Mouse (Mus musculus) neural tube, embryonic 14.5 days (tissue): ENCODE data around the gene Srpk1. TPM values are rescaled to one million over a fixed set of nuclear protein-coding genes. Genes with fewer than 3 reads are reported as not detected.
"Not testable (repeated sequence)": the region's sequence is repeated elsewhere in the genome, so short reads cannot be mapped to it uniquely, and the experiment has no call there.

ENCODE experiments used
- ATAC-seq: fragments of 200-750 bp; cut with Nextera tagmentation; 2 replicates; pipeline ENCODE4 v1.8.0; 2017; ENCODE audit warnings: low read depth, mild to moderate bottlenecking, moderate TSS enrichment, moderate library complexity
- H3K27ac ChIP-seq: fragments of 300-500 bp; sonication (generic); 2 replicates; pipeline ENCODE4 v1.5.1; 2014; ENCODE audit warnings: low read depth, mild to moderate bottlenecking, control low read depth, low read length, moderate library complexity, mixed read lengths
- H3K27me3 ChIP-seq: fragments of 300-500 bp; sonication (generic); 2 replicates; pipeline ENCODE4 v1.6.1; 2014; ENCODE audit warnings: low read length; ENCODE audit not compliant: control insufficient read depth, insufficient read depth
- H3K36me3 ChIP-seq: fragments of 300-500 bp; sonication (generic); 2 replicates; pipeline ENCODE4 v1.6.1; 2014; ENCODE audit warnings: low read length, mixed read lengths; ENCODE audit not compliant: control insufficient read depth, insufficient read depth
- H3K4me1 ChIP-seq: fragments of 300-500 bp; sonication (generic); 2 replicates; pipeline ENCODE4 v1.6.1; 2014; ENCODE audit warnings: low read length; ENCODE audit not compliant: control insufficient read depth, insufficient read depth
- H3K4me2 ChIP-seq: fragments of 300-500 bp; sonication (generic); 2 replicates; pipeline ENCODE4 v1.6.1; 2014; ENCODE audit warnings: mild to moderate bottlenecking, low read depth, low read length, control low read depth
- H3K4me3 ChIP-seq: fragments of 300-500 bp; sonication (generic); 2 replicates; pipeline ENCODE4 v1.5.1; 2014; ENCODE audit warnings: low read depth, low read length, control low read depth, mixed read lengths
- H3K9ac ChIP-seq: fragments of 300-500 bp; sonication (generic); replicated peaks from 2 replicates; pipeline ENCODE4 v1.6.1; 2014; ENCODE audit warnings: low read depth, mild to moderate bottlenecking, control low read depth, low read length, mixed read lengths
- H3K9me3 ChIP-seq: fragments of 300-500 bp; sonication (generic); 2 replicates; pipeline ENCODE4 v1.6.1; 2016; ENCODE audit warnings: low read length; ENCODE audit not compliant: control insufficient read depth
- WGBS: fragments of 180-500 bp; shearing (Covaris S2); extraction: QIAGEN DNeasy Blood & Tissue Kit; methylation state at CpG from one replicate; pipeline ENCODE4 v1.1.7; 2014; 5-methylcytosine and 5-hydroxymethylcytosine counted together
- microRNA-seq: library from miRNA; unstranded; fragments of <30 nt; microRNA quantifications from one replicate; pipeline ENCODE4, GENCODE M21; 2016
- polyA plus RNA-seq: library from polyadenylated mRNA; unstranded; fragments of >200 nt; fragmentation: Nextera tagmentation; extraction: Ambion mirVana; gene quantifications from 2 replicates; pipeline ENCODE4 v1.2.1, GENCODE M21; 2014

Srpk1 gene
- polyA plus RNA-seq, 1 experiment from 2014 or later, result 129 TPM

DNA sequence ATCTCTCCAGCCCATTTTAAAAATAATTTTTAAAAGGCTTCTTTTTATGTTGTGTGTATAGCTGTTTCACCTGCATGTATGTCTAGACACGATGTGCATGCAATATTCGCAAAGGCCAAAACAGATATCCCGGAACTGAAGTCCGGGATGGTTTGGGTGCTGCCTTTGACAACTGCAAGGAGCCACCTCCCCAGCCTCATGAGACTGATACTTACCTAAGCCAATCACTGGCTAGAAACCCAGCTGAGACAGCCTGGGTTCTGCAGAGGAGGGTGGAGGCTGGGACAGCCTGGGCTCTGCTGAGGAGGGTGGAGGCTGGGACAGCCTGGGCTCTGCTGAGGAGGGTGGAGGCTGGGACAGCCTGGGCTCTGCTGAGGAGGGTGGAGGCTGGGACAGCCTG lies 68.5 kb downstream of the Srpk1 start:
- H3K27ac ChIP-seq, H3K4me3 ChIP-seq, H3K9ac ChIP-seq, H3K4me2 ChIP-seq, H3K36me3 ChIP-seq, H3K27me3 ChIP-seq, H3K9me3 ChIP-seq, ATAC-seq, H3K4me1 ChIP-seq: not testable (repeated sequence)
- WGBS, result 94% methylated on average over 4 of the region's 4 CpGs

DNA sequence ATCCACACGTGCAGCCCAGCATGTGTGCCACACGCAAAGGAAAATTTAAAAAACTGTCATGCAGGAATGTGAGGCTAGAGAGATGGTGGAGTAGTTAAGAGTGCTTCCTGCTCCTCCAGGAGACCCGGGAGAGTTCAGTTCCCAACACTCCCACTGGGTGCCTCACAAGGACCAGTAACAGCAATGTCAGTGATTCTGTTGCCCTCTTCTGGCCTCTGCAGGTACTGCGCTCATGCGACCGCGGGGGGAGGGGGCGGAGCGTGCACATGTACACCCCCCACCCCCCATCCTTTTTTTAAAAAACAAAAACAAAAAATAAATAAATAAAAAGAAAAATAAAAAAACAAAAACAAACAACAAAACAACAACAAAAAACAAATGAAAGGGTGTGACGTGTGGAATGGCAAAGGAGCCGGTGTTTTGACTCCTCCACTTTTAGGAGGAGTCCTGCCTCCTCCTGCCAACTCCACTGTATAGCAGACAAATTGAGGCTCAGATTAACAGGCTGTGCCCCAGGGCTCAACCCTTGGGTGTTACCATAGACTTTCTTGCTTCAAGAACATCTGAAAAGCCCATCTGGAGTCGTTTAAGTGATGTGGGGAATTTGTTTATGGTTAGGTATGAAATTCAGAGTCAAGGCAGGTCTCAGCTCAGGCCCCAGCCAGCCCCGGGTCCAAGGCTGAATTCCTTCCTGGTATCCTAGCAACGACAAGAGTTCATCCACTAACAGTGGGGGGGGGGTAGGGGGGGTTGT lies 69.3 kb downstream of the Srpk1 start:
- Histone ChIP-seq H3K4me2 (no peak overlapping the region), H3K36me3 (no peaks in the 10 kb centered on the region), H3K4me1 (no peaks in the 10 kb centered on the region), H3K27me3 (no peaks in the 10 kb centered on the region), H3K9ac (no peak overlapping the region), H3K4me3 (no peak overlapping the region), H3K9me3 (no peaks in the 10 kb centered on the region), H3K27ac (no peak overlapping the region)
- ATAC-seq, result no peak
- WGBS, result 5% methylated on average over 14 of the region's 14 CpGs

DNA sequence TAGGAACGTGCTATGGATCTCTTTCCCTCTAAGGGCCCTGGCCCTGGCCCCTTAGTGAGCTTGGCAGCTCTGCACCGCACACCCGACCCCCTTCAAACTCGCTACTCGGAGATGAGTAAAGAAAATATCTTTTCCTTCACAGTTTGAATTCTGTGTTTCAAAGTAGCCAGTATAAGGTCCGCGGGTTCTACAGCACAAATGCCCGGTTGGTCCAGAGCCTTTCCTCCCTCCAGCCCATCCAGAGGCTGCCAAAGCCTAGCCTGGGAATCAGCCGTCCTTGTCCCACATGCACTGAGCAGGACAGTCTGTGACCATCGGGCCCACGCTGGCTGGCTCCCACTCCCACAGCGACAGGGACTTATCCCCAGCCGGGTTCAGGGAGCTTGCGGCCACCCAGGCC lies 73.4 kb downstream of the Srpk1 start, which contains the start of gene Clpsl2:
Gene Clpsl2, plus strand, starts transcription at position 301 of the 400 bp plus-strand sequence.
- no peaks in the 10 kb centered on the region for H3K9me3 ChIP-seq
- H3K4me2 ChIP-seq, result no peak within 1 kb of the TSS
- no peak within 1 kb of the TSS for H3K9ac ChIP-seq
- no peaks in the 10 kb centered on the region for H3K4me1 ChIP-seq
- WGBS, result 83% methylated on average over 14 of the region's 14 CpGs
- no peak for ATAC-seq
- no peak within 1 kb of the TSS for H3K4me3 ChIP-seq
- no peak within 1 kb of the TSS for H3K27ac ChIP-seq
- H3K36me3 ChIP-seq, result no peaks in the 10 kb centered on the region
- H3K27me3 ChIP-seq, result no peaks in the 10 kb centered on the region

DNA sequence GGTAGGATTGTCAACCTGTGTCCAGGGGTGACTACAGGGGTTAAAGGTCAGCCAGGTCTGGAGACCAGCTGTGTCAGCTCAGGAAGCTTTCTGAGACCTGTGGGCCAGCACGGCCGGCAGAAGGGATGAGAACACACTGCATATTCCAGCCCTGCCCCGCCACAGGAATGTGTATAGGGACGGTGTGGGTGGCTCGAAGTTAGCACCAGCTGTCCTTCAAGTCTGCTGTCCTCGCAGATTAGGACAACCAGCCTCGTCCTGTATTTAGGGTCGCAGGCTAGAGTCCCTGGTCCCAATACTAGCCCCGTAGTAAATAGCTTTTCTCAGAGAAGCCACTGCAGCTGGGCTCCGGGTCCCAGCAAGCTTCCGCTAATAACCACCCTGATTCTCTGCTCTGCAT lies 74.0 kb downstream of the Srpk1 start:
- Histone ChIP-seq H3K9me3 (no peaks in the 10 kb centered on the region), H3K27me3 (no peaks in the 10 kb centered on the region), H3K9ac (no peak overlapping the region), H3K4me1 (no peaks in the 10 kb centered on the region), H3K27ac (no peak overlapping the region), H3K36me3 (no peaks in the 10 kb centered on the region), H3K4me2 (no peak overlapping the region), H3K4me3 (no peak overlapping the region)
- WGBS, result 74% methylated on average over 11 of the region's 11 CpGs
- ATAC-seq, result no peak

DNA sequence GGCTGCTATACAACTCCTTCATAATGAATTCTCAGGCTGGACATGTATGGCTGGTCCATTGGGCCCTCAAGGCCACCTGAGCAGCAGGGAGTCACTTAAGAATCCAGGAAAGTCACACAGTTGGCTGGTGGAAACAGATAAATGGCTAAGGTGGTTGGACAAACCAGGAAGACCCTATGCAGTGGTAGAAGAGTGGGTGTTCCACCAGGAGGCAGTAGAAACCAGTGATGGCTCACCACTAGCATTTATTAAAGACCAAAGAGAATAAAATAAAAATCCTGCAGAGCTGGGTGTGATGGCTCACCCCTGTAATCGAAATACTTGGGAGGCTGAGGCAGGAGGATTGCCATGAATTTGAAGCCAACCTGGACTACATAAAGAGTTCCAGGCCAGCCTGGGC lies 75.6 kb downstream of the Srpk1 start:
- H3K27ac ChIP-seq, result no peak overlapping the region
- 73% methylated on average over 1 of the region's 1 CpGs for whole genome bisulfite sequencing
- H3K9me3 ChIP-seq, result no peaks in the 10 kb centered on the region
- H3K9ac ChIP-seq, result no peak overlapping the region
- H3K4me2 ChIP-seq, result no peak overlapping the region
- H3K4me1 ChIP-seq, result no peaks in the 10 kb centered on the region
- no peak overlapping the region for H3K4me3 ChIP-seq
- ATAC-seq, result no peak
- no peaks in the 10 kb centered on the region for H3K36me3 ChIP-seq
- no peaks in the 10 kb centered on the region for H3K27me3 ChIP-seq

DNA sequence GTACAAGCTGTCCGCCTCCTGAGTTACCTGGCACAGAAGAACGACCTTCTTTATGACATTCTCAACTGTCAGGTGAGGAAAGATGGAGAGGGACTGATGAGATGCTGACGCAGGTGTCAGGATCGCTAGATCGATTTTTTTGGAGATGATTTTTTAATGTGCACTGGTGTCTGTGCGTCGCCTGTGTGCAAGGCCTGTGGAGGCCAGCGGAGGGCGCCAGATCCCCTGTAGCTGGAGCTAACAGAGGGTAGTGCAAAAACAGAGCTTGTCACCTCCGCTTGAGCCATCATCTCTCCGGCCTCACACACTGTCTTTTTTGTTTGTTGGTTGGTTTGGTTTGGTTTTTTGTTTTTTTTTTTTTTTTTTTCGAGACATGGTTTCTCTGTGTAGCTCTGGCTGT lies 84.6 kb downstream of the Srpk1 start:
- H3K27me3 ChIP-seq, result no peaks in the 10 kb centered on the region
- no peaks in the 10 kb centered on the region for H3K36me3 ChIP-seq
- no peaks in the 10 kb centered on the region for H3K4me1 ChIP-seq
- 48% methylated on average over 12 of the region's 12 CpGs for WGBS
- no peak overlapping the region for H3K4me2 ChIP-seq
- H3K4me3 ChIP-seq, result no peak overlapping the region
- H3K9me3 ChIP-seq, result no peaks in the 10 kb centered on the region
- H3K9ac ChIP-seq, result no peak overlapping the region
- no peak overlapping the region for H3K27ac ChIP-seq
- ATAC-seq, result no peak

Small RNAs within 50 kb of the gene (microRNA-seq; reads per million reads assigned to microRNA genes)
- gene Mir6969, result not detected

Other genes starting within 250 kb of the Srpk1 start
- gene Fkbp5, start 105.2 kb downstream of the Srpk1 start, polyA plus RNA-seq, result 9.9 and 11.1 TPM in 2 replicates
- gene Armc12, start 91.9 kb downstream of the Srpk1 start, polyA plus RNA-seq, result not detected in 2 replicates
- not detected in 2 replicates for gene Clpsl2, start 73.3 kb downstream of the Srpk1 start, polyA plus RNA-seq
- not detected in 2 replicates for gene Clps, start 61.9 kb downstream of the Srpk1 start, polyA plus RNA-seq
- 12.7 and 18.1 TPM in 2 replicates for gene Lhfpl5, start 47.1 kb downstream of the Srpk1 start, polyA plus RNA-seq
- 1.9 and 3.0 TPM in 2 replicates for gene Slc26a8, start 67.5 kb upstream of the Srpk1 start, polyA plus RNA-seq
- 30.0 and 35.6 TPM in 2 replicates for gene Mapk14, start 68.6 kb upstream of the Srpk1 start, polyA plus RNA-seq
- gene AC170998.1, start 103.4 kb upstream of the Srpk1 start, polyA plus RNA-seq, result 2.3 and 2.8 TPM in 2 replicates
- gene Mapk13, start 146.6 kb upstream of the Srpk1 start, polyA plus RNA-seq, result 0.32 and 0.96 TPM in 2 replicates
- 6.9 and 7.8 TPM in 2 replicates for gene Brpf3, start 178.4 kb upstream of the Srpk1 start, polyA plus RNA-seq
- 0.07 TPM in 1 of 2 replicates, not detected in the other for gene Pnpla1, start 235.7 kb upstream of the Srpk1 start, polyA plus RNA-seq